Mouse (Mus musculus): ENCODE data around the gene Ahctf1. TPM values are rescaled to one million over a fixed set of nuclear protein-coding genes. Genes with fewer than 3 reads are reported as not detected.

The Ahctf1 gene
- polyA plus RNA-seq, 1 experiment, result 131 TPM

DNA sequence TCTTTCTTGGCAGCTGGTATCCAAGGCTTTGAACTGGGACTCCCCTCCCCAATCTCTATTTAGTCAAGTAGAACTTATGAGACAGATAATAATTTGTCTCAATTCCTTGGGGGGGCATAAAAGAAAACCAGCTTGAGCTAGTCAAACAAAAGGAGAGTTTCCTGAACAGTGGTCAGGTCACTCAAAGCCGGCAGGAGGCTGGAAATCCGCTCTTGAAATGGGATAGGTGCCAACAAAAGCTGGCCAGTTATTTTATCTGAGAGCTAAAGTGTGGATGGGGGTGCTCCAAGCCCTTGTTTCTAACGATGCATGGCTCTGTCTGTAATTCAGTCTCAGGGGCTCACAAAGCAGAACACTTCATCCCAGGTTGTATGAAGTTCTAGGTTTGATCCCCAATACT is 40.5 kb upstream of the Ahctf1 start:
- Histone ChIP-seq H3K4me1 (ENCODE audit: control insufficient read depth, insufficient read depth, low read length) (no peaks in the 10 kb centered on the region), H3K9ac (ENCODE audit: low read depth, poor library complexity, severe bottlenecking) (no peak overlapping the region), H3K9me3 (replicated peaks; ENCODE audit: control insufficient read depth, insufficient read depth, low read length, poor library complexity, severe bottlenecking) (no peaks in the 10 kb centered on the region), H3K27me3 (ENCODE audit: control insufficient read depth, insufficient read depth, low read length, poor library complexity, severe bottlenecking) (no peaks in the 10 kb centered on the region), H3K36me3 (ENCODE audit: control insufficient read depth, insufficient read depth, low read length, poor library complexity, severe bottlenecking) (no peaks in the 10 kb centered on the region), H3K4me3 (ENCODE audit: low read depth, low read length) (no peak overlapping the region), H3K27ac (ENCODE audit: insufficient read depth, low read length) (no peak overlapping the region)
- TF ChIP-seq CTCF (IDR thresholded peaks at IDR 0.05; ENCODE audit: low read depth, low read length) (no peak), POLR2A (IDR thresholded peaks at IDR 0.05; ENCODE audit: insufficient read depth, low read length) (no peak), EP300 (IDR thresholded peaks at IDR 0.05; ENCODE audit: insufficient read depth, low read depth, low read length) (no peak)

GRCm38 (mm10) chr1:179842568-179842967 is 39.1 kb upstream of the Ahctf1 start:
- no peak overlapping the region for H3K9ac ChIP-seq (ENCODE audit: low read depth, poor library complexity, severe bottlenecking)
- TF ChIP-seq EP300 (IDR thresholded peaks at IDR 0.05; ENCODE audit: insufficient read depth, low read depth, low read length) (no peak), CTCF (IDR thresholded peaks at IDR 0.05; ENCODE audit: low read depth, low read length) (no peak), POLR2A (IDR thresholded peaks at IDR 0.05; ENCODE audit: insufficient read depth, low read length) (no peak)

DNA sequence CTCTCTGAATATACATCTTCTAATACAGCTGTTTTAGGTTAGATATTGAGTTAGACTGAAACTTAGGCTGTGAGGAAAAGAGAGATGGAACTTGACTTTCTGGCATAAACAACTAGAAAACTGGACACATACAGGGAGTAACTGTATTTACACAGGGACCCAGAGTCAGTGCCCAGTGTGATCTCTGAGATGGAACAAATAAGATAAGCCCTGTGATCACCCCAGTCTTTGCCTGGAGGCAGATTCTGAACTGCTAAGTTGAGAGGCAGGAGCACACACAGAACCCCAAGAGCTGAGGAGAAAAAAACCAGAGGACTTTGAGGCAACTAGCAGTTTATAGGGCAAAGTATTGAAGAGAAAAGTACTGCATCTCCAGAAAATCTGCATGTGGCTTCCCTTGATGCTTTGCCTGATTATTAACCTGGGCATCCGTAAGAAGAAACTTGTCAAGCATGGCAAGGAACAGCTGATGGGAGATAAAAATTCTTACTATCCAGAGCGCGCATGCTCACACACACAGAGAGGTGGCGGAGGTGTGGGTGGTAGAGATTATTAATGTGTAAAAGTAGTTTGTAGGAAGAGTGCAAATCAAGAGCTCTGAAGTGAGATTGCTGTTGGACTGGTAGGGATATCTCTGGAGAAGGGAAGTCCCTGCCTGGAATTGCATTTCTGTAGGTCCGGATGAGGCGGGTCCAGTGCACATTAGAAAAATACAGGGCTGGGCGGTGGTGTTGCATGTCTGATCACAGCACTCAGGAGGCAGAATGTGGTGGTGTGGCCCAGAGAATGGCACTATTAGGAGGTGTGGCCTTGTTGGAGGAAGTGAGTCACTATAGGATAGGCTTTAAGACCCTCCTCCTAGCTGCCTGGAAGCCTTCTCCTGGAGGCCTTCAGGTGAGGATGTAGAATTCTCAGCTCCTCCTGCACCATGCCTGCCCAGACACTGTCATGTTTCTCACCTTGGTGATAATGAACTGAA is 33.2 kb upstream of the Ahctf1 start:
- Histone ChIP-seq H3K27me3 (ENCODE audit: control insufficient read depth, insufficient read depth, low read length, poor library complexity, severe bottlenecking) (no peaks in the 10 kb centered on the region), H3K27ac (ENCODE audit: insufficient read depth, low read length) (no peak overlapping the region), H3K4me3 (ENCODE audit: low read depth, low read length) (no peak overlapping the region), H3K9me3 (replicated peaks; ENCODE audit: control insufficient read depth, insufficient read depth, low read length, poor library complexity, severe bottlenecking) (peaks cover 7% of the 10 kb centered on the region), H3K36me3 (ENCODE audit: control insufficient read depth, insufficient read depth, low read length, poor library complexity, severe bottlenecking) (no peaks in the 10 kb centered on the region), H3K9ac (ENCODE audit: low read depth, poor library complexity, severe bottlenecking) (no peak overlapping the region), H3K4me1 (ENCODE audit: control insufficient read depth, insufficient read depth, low read length) (no peaks in the 10 kb centered on the region)
- no peak for TF ChIP-seq POLR2A (IDR thresholded peaks at IDR 0.05; ENCODE audit: insufficient read depth, low read length)
- no peak for TF ChIP-seq CTCF (IDR thresholded peaks at IDR 0.05; ENCODE audit: low read depth, low read length)
- TF ChIP-seq EP300 (IDR thresholded peaks at IDR 0.05; ENCODE audit: insufficient read depth, low read depth, low read length), result no peak

More at GRCm38 (mm10) chr1:179842568-179842967, 39.1 kb upstream of the Ahctf1 start:
- no peak overlapping the region for H3K4me3 ChIP-seq (ENCODE audit: low read depth, low read length)
- H3K27ac ChIP-seq (ENCODE audit: insufficient read depth, low read length), result no peak overlapping the region
- H3K36me3 ChIP-seq (ENCODE audit: control insufficient read depth, insufficient read depth, low read length, poor library complexity, severe bottlenecking), result no peaks in the 10 kb centered on the region
- no peaks in the 10 kb centered on the region for H3K9me3 ChIP-seq (replicated peaks; ENCODE audit: control insufficient read depth, insufficient read depth, low read length, poor library complexity, severe bottlenecking)
- no peaks in the 10 kb centered on the region for H3K27me3 ChIP-seq (ENCODE audit: control insufficient read depth, insufficient read depth, low read length, poor library complexity, severe bottlenecking)
- H3K4me1 ChIP-seq (ENCODE audit: control insufficient read depth, insufficient read depth, low read length), result no peaks in the 10 kb centered on the region

DNA sequence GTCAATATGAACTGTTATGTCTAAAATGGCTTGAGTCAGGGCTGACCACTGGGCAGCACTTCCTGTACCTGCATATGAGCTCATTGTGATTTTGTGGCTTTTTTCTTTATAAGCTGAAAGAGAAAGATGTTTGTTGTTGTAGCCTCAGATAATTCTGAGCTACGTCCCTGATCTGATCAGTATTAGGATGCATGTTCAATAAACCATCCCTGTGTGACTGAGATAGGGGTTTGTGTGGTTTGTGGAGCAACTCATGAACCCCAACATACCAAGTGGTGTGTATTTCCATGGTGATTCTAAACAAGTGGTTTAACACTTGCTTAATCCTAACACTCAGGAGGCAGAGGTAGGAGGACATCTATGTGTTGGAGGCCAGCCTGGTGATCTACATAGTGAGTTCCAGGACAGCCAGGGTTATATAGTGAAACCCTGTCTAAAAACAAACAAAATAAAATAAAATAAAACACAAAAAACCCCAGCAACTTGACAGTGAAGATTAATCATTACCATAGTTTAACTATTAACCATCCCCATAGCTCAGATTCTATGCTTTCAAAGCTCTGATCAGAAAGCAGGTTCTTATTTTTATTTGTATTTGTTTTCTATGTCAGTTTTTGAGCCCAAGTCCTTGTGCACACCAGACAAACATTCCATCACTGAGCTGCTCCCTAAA is 32.4 kb upstream of the Ahctf1 start:
- Histone ChIP-seq H3K27me3 (ENCODE audit: control insufficient read depth, insufficient read depth, low read length, poor library complexity, severe bottlenecking) (no peaks in the 10 kb centered on the region), H3K9ac (ENCODE audit: low read depth, poor library complexity, severe bottlenecking) (no peak overlapping the region), H3K4me3 (ENCODE audit: low read depth, low read length) (no peak overlapping the region), H3K27ac (ENCODE audit: insufficient read depth, low read length) (no peak overlapping the region), H3K9me3 (replicated peaks; ENCODE audit: control insufficient read depth, insufficient read depth, low read length, poor library complexity, severe bottlenecking) (peaks cover 7% of the 10 kb centered on the region), H3K4me1 (ENCODE audit: control insufficient read depth, insufficient read depth, low read length) (no peaks in the 10 kb centered on the region), H3K36me3 (ENCODE audit: control insufficient read depth, insufficient read depth, low read length, poor library complexity, severe bottlenecking) (no peaks in the 10 kb centered on the region)
- TF ChIP-seq POLR2A (IDR thresholded peaks at IDR 0.05; ENCODE audit: insufficient read depth, low read length), result no peak
- TF ChIP-seq EP300 (IDR thresholded peaks at IDR 0.05; ENCODE audit: insufficient read depth, low read depth, low read length), result no peak
- no peak for TF ChIP-seq CTCF (IDR thresholded peaks at IDR 0.05; ENCODE audit: low read depth, low read length)

GRCm38 (mm10) chr1:179833596-179833995 is 30.1 kb upstream of the Ahctf1 start:
- no peak overlapping the region for H3K27ac ChIP-seq (ENCODE audit: insufficient read depth, low read length)
- no peak overlapping the region for H3K9ac ChIP-seq (ENCODE audit: low read depth, poor library complexity, severe bottlenecking)
- no peaks in the 10 kb centered on the region for H3K27me3 ChIP-seq (ENCODE audit: control insufficient read depth, insufficient read depth, low read length, poor library complexity, severe bottlenecking)
- TF ChIP-seq CTCF (IDR thresholded peaks at IDR 0.05; ENCODE audit: low read depth, low read length) (no peak), EP300 (IDR thresholded peaks at IDR 0.05; ENCODE audit: insufficient read depth, low read depth, low read length) (no peak), POLR2A (IDR thresholded peaks at IDR 0.05; ENCODE audit: insufficient read depth, low read length) (no peak)
- no peaks in the 10 kb centered on the region for H3K36me3 ChIP-seq (ENCODE audit: control insufficient read depth, insufficient read depth, low read length, poor library complexity, severe bottlenecking)
- H3K4me3 ChIP-seq (ENCODE audit: low read depth, low read length), result no peak overlapping the region
- H3K9me3 ChIP-seq (replicated peaks; ENCODE audit: control insufficient read depth, insufficient read depth, low read length, poor library complexity, severe bottlenecking), result peaks cover 7% of the 10 kb centered on the region
- no peaks in the 10 kb centered on the region for H3K4me1 ChIP-seq (ENCODE audit: control insufficient read depth, insufficient read depth, low read length)

Data from ES-Bruce4 (cell line).